Comparison of ENCODE assay signal across 9 mouse cellular contexts in genomic region chr15:27771581-27771980, GRCm38 (mm10).
DNase-seq lines count a peak whose midpoint lies in the region; ATAC-seq lines count a peak whose summit lies in the region.
"Had no signal": no experiment of that assay in that cellular context is flagged by ENCODE, and none has a peak within 500 bp of the region (broad histone marks: within the 10 kb centered on the region; RNA-seq: fewer than 3 reads in every experiment).

No protein-coding gene starts in this region.

- H3K9ac ChIP-seq in kidney, embryonic 16.5 days (replicated peaks; ENCODE audit: low read length): peak overlapping the region; percentile 12; the same call in 1 of the 2 replicates
- no peak overlapping the region for H3K9ac ChIP-seq in midbrain, embryonic 14.5 days (replicated peaks; ENCODE audit: low read length)
- H3K9ac ChIP-seq: liver, embryonic 13.5 days had no signal

- H3K27ac ChIP-seq in kidney, embryonic 16.5 days (ENCODE audit: low read length): peak overlapping the region; percentile 59; the same call in 1 of the 2 replicates
- H3K27ac ChIP-seq in midbrain, embryonic 14.5 days (replicated peaks; ENCODE audit: low read depth, low read length): no peak overlapping the region
- H3K27ac ChIP-seq: liver, embryonic 13.5 days had no signal

- no peak overlapping the region for H3K4me3 ChIP-seq in kidney, embryonic 16.5 days (ENCODE audit: low read length)
- H3K4me3 ChIP-seq in midbrain, embryonic 14.5 days (replicated peaks; ENCODE audit: low read depth, low read length): no peak overlapping the region
- H3K4me3 ChIP-seq: liver, embryonic 13.5 days had no signal

- no peaks in the 10 kb centered on the region for H3K9me3 ChIP-seq in kidney, embryonic 16.5 days (ENCODE audit: low read length)
- H3K9me3 ChIP-seq in midbrain, embryonic 14.5 days (ENCODE audit: control insufficient read depth, low read length): no peaks in the 10 kb centered on the region
- H3K9me3 ChIP-seq: liver, embryonic 13.5 days had no signal

- DNase-seq in kidney, adult 9 months: no peak
- peak; percentile 63 for DNase-seq in adrenal gland, postnatal 10 days
- peak; percentile 34 for DNase-seq in fat pad, adult 2 months (ENCODE audit: extremely low read depth, low read depth, low spot score)
- peak; percentile 61 for DNase-seq in lung, postnatal 10 days
- DNase-seq in midbrain, embryonic 14.5 days: no peak
- DNase-seq: cerebellum, postnatal 14 days; liver, embryonic 13.5 days had no signal

- ATAC-seq in kidney, embryonic 16.5 days (ENCODE audit: low FRiP score, low TSS enrichment): peak; percentile 56; the same call in 1 of the 2 replicates
- ATAC-seq in CD4-positive, CD25-positive, alpha-beta regulatory T cell, adult 4 months: no peak
- no peak for ATAC-seq in midbrain, embryonic 14.5 days (ENCODE audit: low FRiP score, low TSS enrichment)

- 45% methylated on average over 7 of the region's 7 CpGs for WGBS in kidney, embryonic 16.5 days
- 87% methylated on average over 7 of the region's 7 CpGs for whole genome bisulfite sequencing in midbrain, embryonic 14.5 days

- no peaks in the 10 kb centered on the region for H3K27me3 ChIP-seq in kidney, embryonic 16.5 days (ENCODE audit: insufficient read depth, low read length)
- no peaks in the 10 kb centered on the region for H3K27me3 ChIP-seq in midbrain, embryonic 14.5 days (ENCODE audit: control insufficient read depth, insufficient read depth, low read length)
- H3K27me3 ChIP-seq: liver, embryonic 13.5 days had no signal

- H3K36me3 ChIP-seq in kidney, embryonic 16.5 days (ENCODE audit: insufficient read depth, low read length): peaks cover 58% of the 10 kb centered on the region
- peaks cover 70% of the 10 kb centered on the region for H3K36me3 ChIP-seq in midbrain, embryonic 14.5 days (ENCODE audit: control insufficient read depth, insufficient read depth, low read length)

- peaks cover 20% of the 10 kb centered on the region for H3K4me1 ChIP-seq in kidney, embryonic 16.5 days (ENCODE audit: insufficient read depth, low read length)
- H3K4me1 ChIP-seq in midbrain, embryonic 14.5 days (ENCODE audit: control insufficient read depth, insufficient read depth, low read length): no peaks in the 10 kb centered on the region
- H3K4me1 ChIP-seq: liver, embryonic 13.5 days had no signal

- H3K4me2 ChIP-seq in kidney, embryonic 16.5 days (replicated peaks; ENCODE audit: low read depth, low read length): no peak overlapping the region
- H3K4me2 ChIP-seq in midbrain, embryonic 14.5 days (ENCODE audit: low read length): no peak overlapping the region
- H3K4me2 ChIP-seq: liver, embryonic 13.5 days had no signal

Comparison
In these comparisons a context has a peak if more than half of its experiments do, and no peak if none do; other contexts are left out.
1. DNase-seq: peak in adrenal gland, postnatal 10 days (single experiment), fat pad, adult 2 months (single experiment) and lung, postnatal 10 days (single experiment); none in kidney, adult 9 months (single experiment) and midbrain, embryonic 14.5 days (single experiment).